Mouse (Mus musculus): ENCODE measurements at regions not wholly inside any gene's neighbourhood (a gene's known extent, or its start where the extent isn't known, plus 50 kb on each side); places are given as distances from the start of the nearest gene placed in this dataset.

GRCm38 (mm10) chr5:111799700-111800311, 66.1 kb downstream of the Gm26897 start:
- TF ChIP-seq MYC (IDR thresholded peaks at IDR 0.05; ENCODE audit: low read depth, low read length), result no peak
- TF ChIP-seq GABPA (IDR thresholded peaks at IDR 0.05; ENCODE audit: low read depth, low read length), result no peak
- no peak for TF ChIP-seq JUND (IDR thresholded peaks at IDR 0.05; ENCODE audit: low read depth, low read length)
